Mouse (Mus musculus): ENCODE results near the gene Lrrc4. TPM values are rescaled to one million over a fixed set of nuclear protein-coding genes. Genes with fewer than 3 reads are reported as not detected.

Lrrc4 gene
- total RNA-seq, 4 experiments from 2014 or later: 0.22 to 0.38 (median 0.23) TPM

- DNase-seq (ENCODE audit: low spot score in 2 of 2): no peak
Measured at GRCm38 (mm10) chr6:28826689-28827389, 4.7 kb downstream of the Lrrc4 start.

GRCm38 (mm10) chr6:28825894-28826293 lies 5.7 kb downstream of the Lrrc4 start:
- DNase-seq (ENCODE audit: low spot score in 2 of 2): no peak

- DNase-seq (ENCODE audit: low spot score in 2 of 2): no peak
Measured at GRCm38 (mm10) chr6:28823802-28824201, 7.7 kb downstream of the Lrrc4 start.

- DNase-seq (ENCODE audit: low spot score in 2 of 2): no peak
Measured at GRCm38 (mm10) chr6:28823375-28823774, 8.2 kb downstream of the Lrrc4 start.

GRCm38 (mm10) chr6:28822296-28822695 lies 9.3 kb downstream of the Lrrc4 start:
- DNase-seq (ENCODE audit: low spot score in 2 of 2): no peak

- DNase-seq (ENCODE audit: low spot score in 2 of 2): no peak
Measured at GRCm38 (mm10) chr6:28819509-28820358, 11.8 kb downstream of the Lrrc4 start.

- DNase-seq (ENCODE audit: low spot score in 2 of 2): no peak
Measured at GRCm38 (mm10) chr6:28817039-28817438, 14.5 kb downstream of the Lrrc4 start.

- no peak for DNase-seq (ENCODE audit: low spot score in 2 of 2)
Measured at GRCm38 (mm10) chr6:28814895-28815294, 16.7 kb downstream of the Lrrc4 start.

GRCm38 (mm10) chr6:28813057-28813456 lies 18.5 kb downstream of the Lrrc4 start:
- DNase-seq (ENCODE audit: low spot score in 2 of 2): no peak

GRCm38 (mm10) chr6:28804751-28805150 lies 26.8 kb downstream of the Lrrc4 start:
- DNase-seq (ENCODE audit: low spot score in 2 of 2): no peak

GRCm38 (mm10) chr6:28803678-28804279 lies 27.8 kb downstream of the Lrrc4 start:
- no peak for DNase-seq (ENCODE audit: low spot score in 2 of 2)

GRCm38 (mm10) chr6:28800976-28801375 lies 30.6 kb downstream of the Lrrc4 start:
- no peak for DNase-seq (ENCODE audit: low spot score in 2 of 2)

- DNase-seq (ENCODE audit: low spot score in 2 of 2): no peak
Measured at GRCm38 (mm10) chr6:28799818-28800217, 31.7 kb downstream of the Lrrc4 start.

- DNase-seq (ENCODE audit: low spot score in 2 of 2): no peak
Measured at GRCm38 (mm10) chr6:28795792-28796515, 35.6 kb downstream of the Lrrc4 start.

GRCm38 (mm10) chr6:28795380-28795779 lies 36.2 kb downstream of the Lrrc4 start:
- DNase-seq (ENCODE audit: low spot score in 2 of 2): no peak

GRCm38 (mm10) chr6:28791809-28792208 lies 39.7 kb downstream of the Lrrc4 start:
- no peak for DNase-seq (ENCODE audit: low spot score in 2 of 2)

- DNase-seq (ENCODE audit: low spot score in 2 of 2): no peak
Measured at GRCm38 (mm10) chr6:28791183-28791582, 40.4 kb downstream of the Lrrc4 start.

- DNase-seq (ENCODE audit: low spot score in 2 of 2): no peak
Measured at GRCm38 (mm10) chr6:28789685-28790084, 41.9 kb downstream of the Lrrc4 start.

GRCm38 (mm10) chr6:28787133-28787532 lies 44.4 kb downstream of the Lrrc4 start:
- DNase-seq (ENCODE audit: low spot score in 2 of 2): no peak

- DNase-seq (ENCODE audit: low spot score in 2 of 2): no peak
Measured at GRCm38 (mm10) chr6:28785770-28786169, 45.8 kb downstream of the Lrrc4 start.

GRCm38 (mm10) chr6:28783953-28784352 lies 47.6 kb downstream of the Lrrc4 start:
- DNase-seq (ENCODE audit: low spot score in 2 of 2): no peak
